Mouse (Mus musculus): ENCODE measurements around the gene Nhsl2. TPM values are rescaled to one million over a fixed set of nuclear protein-coding genes. Genes with fewer than 3 reads are reported as not detected.

Gene Nhsl2
- polyA plus RNA-seq, 1 experiment: 10.9 TPM

DNA sequence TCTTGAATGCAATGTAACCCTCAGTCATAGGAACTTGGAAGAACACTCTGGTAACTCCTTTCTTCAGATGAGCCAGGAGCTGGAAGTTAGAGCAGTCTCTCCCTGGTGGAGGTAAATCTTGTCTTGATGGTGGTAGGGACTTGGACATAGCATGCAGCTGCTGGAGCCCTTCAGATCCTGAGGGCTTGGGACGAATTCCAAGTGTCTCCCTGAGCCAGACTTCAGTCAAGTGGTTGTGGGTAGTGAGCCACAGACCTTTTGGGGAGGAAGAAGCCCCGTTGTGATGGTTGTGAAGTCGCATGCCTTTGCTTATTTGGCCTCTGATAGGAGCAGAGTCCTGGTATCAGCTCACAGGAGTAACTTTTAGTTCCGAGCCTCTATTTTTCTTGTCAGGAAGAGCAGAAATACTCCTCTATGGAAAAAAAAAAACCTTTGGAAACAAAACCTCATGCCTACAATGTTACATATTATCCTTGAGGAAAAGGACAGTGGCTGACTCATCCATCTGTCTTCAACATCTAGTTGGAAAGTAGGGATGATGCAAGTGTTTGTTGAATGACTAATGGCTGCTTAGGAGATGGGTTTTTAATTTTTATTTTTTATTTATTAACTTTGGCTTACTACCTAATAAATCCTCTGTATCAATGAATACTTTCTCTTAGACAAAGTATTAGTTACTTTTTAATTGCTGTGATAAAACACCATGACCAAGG lies 14.6 kb downstream of the Nhsl2 start:
- Histone ChIP-seq H3K4me1 (ENCODE audit: control insufficient read depth, insufficient read depth, low read length) (no peaks in the 10 kb centered on the region), H3K4me3 (replicated peaks; ENCODE audit: control insufficient read depth, low read depth, low read length) (no peak overlapping the region), H3K27ac (ENCODE audit: control insufficient read depth, insufficient read depth, low read depth, low read length, poor library complexity) (no peak overlapping the region)
- 38% methylated on average over 4 of the region's 4 CpGs for WGBS
- no peak for TF ChIP-seq CTCF (IDR thresholded peaks at IDR 0.05; ENCODE audit: control insufficient read depth, insufficient read depth, low read length)
- no peak for TF ChIP-seq POLR2A (IDR thresholded peaks at IDR 0.05; ENCODE audit: borderline replicate concordance, control insufficient read depth, low read depth, low read length)

DNA sequence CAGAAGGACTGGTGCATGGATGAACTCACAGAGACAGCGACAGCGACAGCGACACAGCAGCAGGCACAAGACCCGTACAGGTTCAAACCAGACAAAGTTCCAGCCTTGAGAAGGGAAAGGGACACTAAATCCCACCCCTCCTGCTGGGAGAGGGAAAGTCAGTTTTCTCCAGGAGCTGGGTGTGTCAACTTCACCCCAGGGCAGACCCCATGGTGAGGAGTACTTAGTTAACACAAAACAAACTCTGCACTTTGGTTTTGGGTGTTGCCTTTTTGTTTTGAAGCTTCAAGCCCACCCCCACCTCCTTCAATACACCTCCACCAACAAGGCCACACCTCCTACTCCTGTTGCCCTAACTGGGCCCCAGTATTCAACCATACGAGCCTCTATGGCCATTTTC lies 15.6 kb downstream of the Nhsl2 start:
- TF ChIP-seq CTCF (IDR thresholded peaks at IDR 0.05; ENCODE audit: control insufficient read depth, insufficient read depth, low read length): no peak
- no peak for TF ChIP-seq POLR2A (IDR thresholded peaks at IDR 0.05; ENCODE audit: borderline replicate concordance, control insufficient read depth, low read depth, low read length)
- Histone ChIP-seq H3K4me1 (ENCODE audit: control insufficient read depth, insufficient read depth, low read length) (no peaks in the 10 kb centered on the region), H3K4me3 (replicated peaks; ENCODE audit: control insufficient read depth, low read depth, low read length) (no peak overlapping the region), H3K27ac (ENCODE audit: control insufficient read depth, insufficient read depth, low read depth, low read length, poor library complexity) (no peak overlapping the region)
- WGBS: 88% methylated on average over 5 of the region's 5 CpGs

DNA sequence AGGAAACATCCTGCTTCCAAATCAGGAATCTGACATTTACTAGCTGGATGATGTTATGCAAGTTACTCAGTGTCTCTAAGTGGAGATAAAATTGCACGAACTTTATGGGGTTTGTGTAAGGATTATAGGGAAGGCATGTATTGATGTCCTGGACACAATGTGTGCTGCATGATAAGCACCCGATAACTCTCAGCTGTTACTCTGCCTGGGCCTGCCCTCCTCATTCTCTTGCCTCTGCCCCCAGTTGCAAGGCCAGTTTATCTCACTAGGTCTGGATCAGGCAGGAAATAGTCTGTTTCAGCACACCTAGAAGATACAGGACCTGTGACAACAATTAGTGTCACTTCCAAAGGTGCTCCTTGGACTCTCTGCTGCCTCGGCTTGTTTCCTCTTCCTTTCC lies 25.0 kb downstream of the Nhsl2 start:
- Histone ChIP-seq H3K4me3 (replicated peaks; ENCODE audit: control insufficient read depth, low read depth, low read length) (no peak overlapping the region), H3K4me1 (ENCODE audit: control insufficient read depth, insufficient read depth, low read length) (no peaks in the 10 kb centered on the region), H3K27ac (ENCODE audit: control insufficient read depth, insufficient read depth, low read depth, low read length, poor library complexity) (no peak overlapping the region)
- no peak for TF ChIP-seq POLR2A (IDR thresholded peaks at IDR 0.05; ENCODE audit: borderline replicate concordance, control insufficient read depth, low read depth, low read length)
- TF ChIP-seq CTCF (IDR thresholded peaks at IDR 0.05; ENCODE audit: control insufficient read depth, insufficient read depth, low read length): no peak
- 52% methylated on average over 3 of the region's 3 CpGs for WGBS

DNA sequence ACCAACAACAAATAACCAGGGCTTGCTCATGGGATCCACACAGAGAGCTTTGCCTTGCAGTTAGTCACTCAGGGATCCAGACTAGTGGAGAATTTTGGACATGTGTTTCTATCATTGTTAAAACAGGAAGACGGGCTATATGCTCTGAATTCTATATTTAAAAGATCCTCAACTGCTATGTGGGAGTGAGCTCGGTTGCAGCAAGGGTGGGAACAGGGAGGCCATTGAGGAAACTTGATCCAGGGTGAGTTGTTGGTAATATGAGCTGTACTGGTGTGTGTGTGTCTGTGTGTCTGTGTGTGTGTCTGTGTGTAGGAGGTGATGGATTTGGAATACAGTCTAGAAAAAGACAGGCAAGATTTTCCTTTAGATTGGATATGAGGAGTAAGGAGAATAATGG lies 25.7 kb downstream of the Nhsl2 start:
- no peak overlapping the region for H3K4me3 ChIP-seq (replicated peaks; ENCODE audit: control insufficient read depth, low read depth, low read length)
- H3K4me1 ChIP-seq (ENCODE audit: control insufficient read depth, insufficient read depth, low read length): no peaks in the 10 kb centered on the region
- TF ChIP-seq CTCF (IDR thresholded peaks at IDR 0.05; ENCODE audit: control insufficient read depth, insufficient read depth, low read length) (no peak), POLR2A (IDR thresholded peaks at IDR 0.05; ENCODE audit: borderline replicate concordance, control insufficient read depth, low read depth, low read length) (no peak)
- H3K27ac ChIP-seq (ENCODE audit: control insufficient read depth, insufficient read depth, low read depth, low read length, poor library complexity): no peak overlapping the region
- WGBS: 55% methylated on average over 2 of the region's 2 CpGs

DNA sequence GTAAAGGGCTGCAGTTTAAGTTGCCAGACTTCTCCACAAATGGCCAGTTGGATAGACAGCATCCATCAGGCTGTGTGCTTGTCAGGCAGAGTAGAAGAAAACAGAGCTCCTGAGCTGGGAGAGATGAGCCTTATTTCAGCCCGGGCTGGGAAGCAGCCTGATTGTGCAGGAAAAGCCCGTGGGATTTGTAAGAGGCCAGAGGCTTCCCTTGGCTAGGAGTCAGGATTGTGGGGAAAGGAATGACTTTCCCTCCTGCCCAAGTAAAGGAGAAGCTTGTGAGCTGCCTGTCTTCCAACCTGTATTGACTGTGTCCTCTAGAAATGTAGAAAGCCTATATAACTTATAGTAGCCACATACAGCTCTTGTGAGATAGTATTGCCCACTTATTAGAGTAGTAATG lies 27.0 kb downstream of the Nhsl2 start:
- 64% methylated on average over 2 of the region's 2 CpGs for WGBS
- Histone ChIP-seq H3K4me1 (ENCODE audit: control insufficient read depth, insufficient read depth, low read length) (no peaks in the 10 kb centered on the region), H3K27ac (ENCODE audit: control insufficient read depth, insufficient read depth, low read depth, low read length, poor library complexity) (no peak overlapping the region), H3K4me3 (replicated peaks; ENCODE audit: control insufficient read depth, low read depth, low read length) (no peak overlapping the region)
- TF ChIP-seq CTCF (IDR thresholded peaks at IDR 0.05; ENCODE audit: control insufficient read depth, insufficient read depth, low read length) (no peak), POLR2A (IDR thresholded peaks at IDR 0.05; ENCODE audit: borderline replicate concordance, control insufficient read depth, low read depth, low read length) (no peak)

DNA sequence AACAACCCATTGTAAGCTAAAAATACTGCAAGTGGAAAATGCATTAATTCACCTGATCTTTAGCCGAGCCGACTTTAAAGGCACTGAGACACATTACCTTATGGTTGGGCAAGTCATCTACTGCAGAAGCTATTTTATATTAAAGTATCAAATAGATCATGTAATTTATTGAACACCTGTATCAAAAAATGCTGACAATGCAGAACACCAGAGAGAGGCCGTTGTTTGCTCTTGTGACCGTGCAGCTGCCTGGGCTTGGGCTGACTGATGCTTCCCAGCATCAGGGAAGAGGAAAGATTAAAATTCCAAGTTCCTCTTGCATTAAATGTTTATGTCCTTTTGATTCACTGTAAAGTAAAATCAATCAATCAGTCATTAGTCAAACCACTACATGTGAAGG lies 28.7 kb downstream of the Nhsl2 start:
- 88% methylated on average over 4 of the region's 4 CpGs for WGBS
- no peak overlapping the region for H3K27ac ChIP-seq (ENCODE audit: control insufficient read depth, insufficient read depth, low read depth, low read length, poor library complexity)
- H3K4me3 ChIP-seq (replicated peaks; ENCODE audit: control insufficient read depth, low read depth, low read length): no peak overlapping the region
- H3K4me1 ChIP-seq (ENCODE audit: control insufficient read depth, insufficient read depth, low read length): no peaks in the 10 kb centered on the region
- no peak for TF ChIP-seq POLR2A (IDR thresholded peaks at IDR 0.05; ENCODE audit: borderline replicate concordance, control insufficient read depth, low read depth, low read length)
- TF ChIP-seq CTCF (IDR thresholded peaks at IDR 0.05; ENCODE audit: control insufficient read depth, insufficient read depth, low read length): no peak

DNA sequence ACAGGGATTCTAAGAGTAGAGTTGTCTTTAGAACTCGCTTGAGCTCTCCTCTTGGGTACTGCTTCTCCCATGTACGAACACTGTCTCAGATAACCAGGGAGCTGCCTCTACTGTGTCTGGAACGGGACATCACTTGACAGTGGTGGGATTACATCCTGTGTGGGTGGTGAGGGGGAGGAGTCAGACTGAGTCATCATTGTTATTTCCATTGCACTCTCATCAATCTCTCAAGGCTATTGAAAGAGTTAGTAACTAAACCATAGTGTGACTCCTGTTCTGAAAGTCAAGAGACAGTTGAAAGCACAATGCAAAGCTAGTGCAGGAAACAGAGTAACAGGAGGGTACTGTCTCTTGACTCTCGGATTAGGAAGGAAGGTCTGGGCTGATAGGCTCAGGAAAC lies 29.4 kb downstream of the Nhsl2 start:
- no peak overlapping the region for H3K27ac ChIP-seq (ENCODE audit: control insufficient read depth, insufficient read depth, low read depth, low read length, poor library complexity)
- no peak overlapping the region for H3K4me3 ChIP-seq (replicated peaks; ENCODE audit: control insufficient read depth, low read depth, low read length)
- no peak for TF ChIP-seq POLR2A (IDR thresholded peaks at IDR 0.05; ENCODE audit: borderline replicate concordance, control insufficient read depth, low read depth, low read length)
- TF ChIP-seq CTCF (IDR thresholded peaks at IDR 0.05; ENCODE audit: control insufficient read depth, insufficient read depth, low read length): no peak
- no peaks in the 10 kb centered on the region for H3K4me1 ChIP-seq (ENCODE audit: control insufficient read depth, insufficient read depth, low read length)
- WGBS: 72% methylated on average over 4 of the region's 4 CpGs

DNA sequence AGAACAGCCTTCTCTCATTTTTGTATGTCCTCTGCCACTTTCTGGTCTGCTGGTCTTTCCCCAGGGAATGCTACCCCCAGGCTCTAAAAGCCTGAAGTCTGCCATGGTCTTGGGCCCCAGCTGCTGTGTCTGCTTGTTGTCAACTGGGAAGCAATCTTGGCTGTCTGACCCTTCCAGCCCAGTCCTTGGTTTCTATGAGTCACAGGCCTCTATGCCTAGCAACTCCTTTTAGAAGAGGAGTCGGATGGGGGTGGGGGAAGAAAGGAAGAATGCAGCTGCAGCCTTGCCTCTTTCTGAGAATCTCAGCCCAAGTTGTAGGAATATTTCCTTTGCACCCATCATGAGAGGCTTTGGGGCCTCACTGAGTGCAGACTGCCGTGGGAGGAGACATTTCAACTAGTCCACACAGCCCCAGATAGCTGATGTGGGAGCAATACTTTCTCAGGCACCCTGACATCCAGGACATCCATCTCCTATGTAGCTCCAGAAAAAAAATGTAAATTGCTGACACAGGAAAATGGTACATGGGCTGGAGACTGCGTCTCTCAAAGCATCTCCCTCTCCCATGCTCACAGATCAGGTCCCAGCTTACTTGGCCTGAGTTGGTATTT lies 33.1 kb downstream of the Nhsl2 start:
- Histone ChIP-seq H3K4me1 (ENCODE audit: control insufficient read depth, insufficient read depth, low read length) (no peaks in the 10 kb centered on the region), H3K27ac (ENCODE audit: control insufficient read depth, insufficient read depth, low read depth, low read length, poor library complexity) (no peak overlapping the region), H3K4me3 (replicated peaks; ENCODE audit: control insufficient read depth, low read depth, low read length) (no peak overlapping the region)
- no peak for TF ChIP-seq CTCF (IDR thresholded peaks at IDR 0.05; ENCODE audit: control insufficient read depth, insufficient read depth, low read length)
- TF ChIP-seq POLR2A (IDR thresholded peaks at IDR 0.05; ENCODE audit: borderline replicate concordance, control insufficient read depth, low read depth, low read length): no peak
- WGBS: 69% methylated on average over 3 of the region's 3 CpGs

All from bone marrow, adult 2 months (tissue).